Mouse (Mus musculus): ENCODE data around the gene Ptprc.

Ptprc gene

DNA sequence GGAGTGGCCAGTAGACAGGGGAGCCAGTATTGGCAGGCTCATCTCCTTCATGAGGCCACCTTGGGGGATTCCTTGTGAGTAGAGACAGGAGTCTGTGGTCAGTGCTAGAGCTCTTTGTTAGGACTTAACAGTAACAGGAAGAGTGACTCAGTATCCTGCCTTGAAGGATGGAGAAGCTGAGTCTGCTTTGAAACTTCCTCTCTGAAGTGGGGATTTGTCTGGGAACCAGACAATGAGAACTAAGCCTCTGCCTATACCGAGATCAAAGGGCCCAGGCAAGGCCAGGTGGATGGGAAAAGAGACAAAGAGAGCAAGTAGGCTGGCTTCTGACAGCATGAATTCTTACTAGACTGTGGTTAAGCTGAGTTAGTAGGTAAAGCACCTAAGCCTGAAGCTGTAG, 136.3 kb downstream of the Ptprc start:
- DNase-seq (ENCODE audit: low spot score), result no peak

DNA sequence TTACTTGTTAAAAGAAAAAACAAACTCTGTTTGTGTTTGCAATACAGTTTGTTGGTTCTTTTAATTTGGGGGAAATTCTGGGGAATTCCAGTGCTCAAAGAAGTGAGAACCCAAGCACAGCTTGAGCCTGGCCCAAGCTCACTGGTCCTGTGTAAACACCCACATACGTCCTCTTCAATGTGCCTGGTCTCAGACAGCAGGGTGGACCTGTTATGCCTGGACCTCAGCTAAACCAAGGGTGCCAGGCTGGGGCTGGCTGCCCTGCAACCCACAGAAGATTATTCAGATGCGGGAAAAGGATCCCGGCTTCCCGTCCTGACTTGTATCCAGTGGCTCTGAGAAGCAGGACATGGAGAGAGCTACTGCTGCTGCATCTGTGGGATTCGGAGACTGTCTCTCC, 138.0 kb downstream of the Ptprc start:
- no peak for DNase-seq (ENCODE audit: low spot score)

DNA sequence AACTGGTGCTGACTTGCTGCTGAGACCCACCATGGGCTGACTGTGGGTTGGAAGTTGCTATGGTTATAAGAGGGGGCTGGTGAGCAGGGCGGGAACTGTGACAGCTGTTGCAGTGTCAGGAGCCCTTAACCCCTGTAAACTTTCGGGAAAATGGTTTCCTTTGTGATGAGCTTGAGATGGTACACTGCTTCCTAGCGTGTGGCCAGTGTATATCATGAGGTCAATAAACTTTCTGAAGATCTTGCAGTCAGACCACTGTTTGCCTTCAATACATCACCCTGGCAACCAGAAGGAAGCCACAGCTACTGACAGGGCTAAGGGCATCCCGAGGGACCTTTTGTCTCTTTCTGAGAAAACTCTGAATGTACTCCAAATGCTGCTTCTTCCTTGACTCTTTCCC, 145.9 kb downstream of the Ptprc start:
- no peak for DNase-seq (ENCODE audit: low spot score)

DNA sequence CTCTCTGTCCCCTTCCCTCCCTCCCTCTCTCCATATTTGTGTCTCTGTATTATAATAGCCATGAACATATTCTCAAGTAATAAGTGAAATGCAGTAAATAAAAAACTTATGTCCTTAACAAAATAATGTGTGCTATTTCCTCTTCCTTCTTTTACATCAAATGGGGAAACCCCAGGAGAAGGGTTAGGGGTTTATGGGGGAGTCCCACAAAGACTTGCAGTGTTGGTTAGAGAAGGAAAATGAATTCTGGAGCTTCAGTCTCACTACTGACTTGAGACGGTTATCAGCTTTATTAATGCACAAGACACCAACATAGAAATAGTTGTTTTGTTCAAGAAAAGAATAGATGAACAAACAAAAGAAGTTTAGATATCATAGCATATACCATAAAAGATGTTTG, 150.2 kb downstream of the Ptprc start:
- no peak for DNase-seq (ENCODE audit: low spot score)

DNA sequence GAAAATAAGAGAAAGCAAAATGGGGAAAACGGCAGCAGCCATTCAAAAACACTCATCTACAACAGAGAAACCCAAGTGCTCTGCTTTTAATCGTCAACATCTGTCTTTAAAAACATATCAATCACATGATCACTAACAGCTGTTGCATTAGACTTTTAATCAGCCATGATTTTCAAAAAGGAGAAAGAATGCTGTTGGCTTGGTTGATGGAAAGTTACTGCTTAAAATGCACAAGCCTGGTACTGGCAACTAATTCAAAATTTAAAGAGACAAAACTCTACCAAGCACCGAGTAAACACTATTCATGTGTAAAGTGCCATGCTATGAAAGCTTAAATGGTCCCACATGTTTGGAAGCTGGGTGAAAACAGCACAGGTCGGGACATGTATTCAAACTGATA, 151.9 kb downstream of the Ptprc start:
- DNase-seq (ENCODE audit: low spot score), result no peak

DNA sequence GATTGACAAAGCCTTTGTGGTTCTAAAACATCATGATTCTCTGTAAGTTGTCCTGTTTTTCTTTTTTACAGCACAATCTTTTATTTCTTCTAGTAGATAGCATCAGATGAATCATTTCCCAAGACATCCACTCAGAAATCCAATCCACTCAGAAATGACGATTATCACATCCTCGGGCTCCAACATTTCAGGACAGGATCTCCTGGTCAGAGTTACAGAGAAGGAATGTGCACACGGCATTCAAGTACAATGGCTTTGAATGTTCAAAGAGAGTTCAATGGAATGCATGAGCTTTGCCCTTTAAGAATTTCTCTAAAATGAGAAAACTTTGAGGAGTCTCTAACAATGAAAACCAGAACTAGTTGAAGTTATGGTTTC, 152.6 kb downstream of the Ptprc start:
- no peak for DNase-seq (ENCODE audit: low spot score)

DNA sequence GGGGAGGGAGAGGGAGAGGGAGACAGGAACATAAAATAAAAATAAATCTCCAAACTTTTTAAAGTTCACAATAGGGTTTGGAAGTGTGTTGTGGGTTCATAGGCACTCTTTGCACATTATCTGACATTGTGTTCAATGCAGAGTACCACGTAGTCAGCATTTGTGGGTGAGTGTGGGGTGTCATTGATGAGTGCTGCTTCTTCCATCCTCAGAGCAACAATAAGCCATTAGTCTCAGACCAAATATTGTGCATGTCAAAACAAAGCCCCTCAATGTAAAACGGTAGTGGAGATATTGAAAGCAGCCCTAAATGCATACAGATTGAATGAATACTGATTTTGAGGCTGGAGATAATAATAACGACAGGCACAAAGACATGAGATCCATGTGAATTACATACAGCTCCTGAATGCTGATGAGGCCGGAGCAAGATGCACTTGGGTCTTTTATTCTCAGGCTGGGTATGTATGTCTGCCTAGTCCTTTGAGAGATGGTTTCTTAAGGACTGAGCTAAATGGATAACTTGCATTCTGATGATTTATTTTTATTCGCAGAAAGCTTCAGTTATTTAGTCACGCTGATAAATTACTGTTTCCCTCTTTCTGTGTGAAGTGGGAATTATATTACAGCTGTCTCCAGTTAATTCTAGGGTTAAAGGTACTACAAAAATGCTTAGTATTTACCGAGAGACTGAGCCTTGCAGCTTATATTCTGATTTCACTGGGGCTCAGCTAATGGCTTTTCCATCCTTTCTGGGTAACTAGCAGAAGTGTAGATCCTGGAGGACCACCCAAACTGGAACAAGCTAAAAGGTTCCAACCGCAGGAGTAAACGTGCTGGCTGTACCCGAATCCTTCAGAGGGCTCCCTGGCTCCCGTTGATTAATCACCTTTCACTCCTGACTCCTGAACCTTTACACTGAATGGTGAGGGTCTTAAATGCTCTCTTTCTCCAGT, 153.3 kb downstream of the Ptprc start:
- no peak for DNase-seq (ENCODE audit: low spot score)
